Mouse (Mus musculus) cerebral cortex, adult 2 months (tissue): Measurements from ENCODE around the gene Mfng.

Experiments used
- WGBS: fragments of 180-500 bp; shearing (Covaris S2); methylation state at CpG from one replicate; pipeline ENCODE4 v1.1.7; 2018; 5-methylcytosine and 5-hydroxymethylcytosine counted together

The Mfng gene

GRCm38 (mm10) chr15:78755966-78756725, 17.1 kb downstream of the Mfng start:
- WGBS, result 93% methylated on average over 12 of the region's 12 CpGs

- WGBS, result 77% methylated on average over 3 of the region's 3 CpGs
Measured at GRCm38 (mm10) chr15:78755226-78755625, 18.0 kb downstream of the Mfng start.

- WGBS, result 74% methylated on average over 5 of the region's 5 CpGs
Measured at GRCm38 (mm10) chr15:78754144-78754543, 19.1 kb downstream of the Mfng start.

- 59% methylated on average over 6 of the region's 6 CpGs for WGBS
Measured at GRCm38 (mm10) chr15:78750608-78751350, 22.5 kb downstream of the Mfng start.

- WGBS, result 71% methylated on average over 5 of the region's 5 CpGs
Measured at GRCm38 (mm10) chr15:78749855-78750254, 23.4 kb downstream of the Mfng start.

GRCm38 (mm10) chr15:78744206-78744605, 29.1 kb downstream of the Mfng start:
- WGBS, result 9% methylated on average over 5 of the region's 5 CpGs

- whole genome bisulfite sequencing, result 82% methylated on average over 10 of the region's 10 CpGs
Measured at GRCm38 (mm10) chr15:78742831-78743230, 30.4 kb downstream of the Mfng start.

GRCm38 (mm10) chr15:78740662-78741061, 32.6 kb downstream of the Mfng start:
- 71% methylated on average over 12 of the region's 12 CpGs for WGBS

- WGBS, result 67% methylated on average over 6 of the region's 6 CpGs
Measured at GRCm38 (mm10) chr15:78737146-78737545, 36.1 kb downstream of the Mfng start.

GRCm38 (mm10) chr15:78736681-78737100, 36.6 kb downstream of the Mfng start:
- WGBS, result 41% methylated on average over 7 of the region's 7 CpGs

GRCm38 (mm10) chr15:78736181-78736579, 37.1 kb downstream of the Mfng start:
- 55% methylated on average over 3 of the region's 3 CpGs for WGBS

- WGBS, result 39% methylated on average over 17 of the region's 17 CpGs
Measured at GRCm38 (mm10) chr15:78735431-78736180, 37.7 kb downstream of the Mfng start.

- WGBS, result 82% methylated on average over 4 of the region's 4 CpGs
Measured at GRCm38 (mm10) chr15:78731830-78732229, 41.4 kb downstream of the Mfng start.

GRCm38 (mm10) chr15:78730315-78731049, 42.8 kb downstream of the Mfng start:
- WGBS, result 85% methylated on average over 12 of the region's 12 CpGs

GRCm38 (mm10) chr15:78726697-78727096, 46.6 kb downstream of the Mfng start:
- 88% methylated on average over 7 of the region's 7 CpGs for WGBS

- WGBS, result 67% methylated on average over 7 of the region's 7 CpGs
Measured at GRCm38 (mm10) chr15:78720532-78720931, 52.7 kb downstream of the Mfng start.

- WGBS, result 2% methylated on average over 16 of the region's 16 CpGs
Measured at GRCm38 (mm10) chr15:78720094-78720493, 53.2 kb downstream of the Mfng start.

GRCm38 (mm10) chr15:78719416-78719815, 53.9 kb downstream of the Mfng start:
- 9% methylated on average over 14 of the region's 14 CpGs for WGBS

- WGBS, result 1% methylated on average over 87 of the region's 89 CpGs
Measured at GRCm38 (mm10) chr15:78718290-78719250, 54.7 kb downstream of the Mfng start, which contains the start of gene Elfn2. TSS of gene Elfn2 (minus strand) at chr15:78718771.

GRCm38 (mm10) chr15:78716936-78717335, 56.3 kb downstream of the Mfng start:
- WGBS, result 31% methylated on average over 13 of the region's 13 CpGs
